Mouse (Mus musculus) hindbrain, embryonic 10.5 days (tissue): ENCODE measurements around the gene Gm20390. TPM values are rescaled to one million over a fixed set of nuclear protein-coding genes. Genes with fewer than 3 reads are reported as not detected.
A peak's percentile ranks its signal among the peaks of the same experiment; 100 is the strongest.

Experiments
- DNase-seq: peaks from one replicate; pipeline ENCODE4 v3.0.0-alpha.2; 2017; ENCODE audit warnings: low spot score
- H3K27ac ChIP-seq: fragments of 300-500 bp; sonication (generic); 2 replicates; pipeline ENCODE4 v1.5.1; 2016; ENCODE audit warnings: mild to moderate bottlenecking, moderate library complexity
- H3K27me3 ChIP-seq: fragments of 300-500 bp; sonication (generic); 2 replicates; pipeline ENCODE4 v1.6.1; 2016; ENCODE audit warnings: mild to moderate bottlenecking; ENCODE audit not compliant: poor library complexity, insufficient read depth, severe bottlenecking
- H3K36me3 ChIP-seq: fragments of 300-500 bp; sonication (generic); 2 replicates; pipeline ENCODE4 v1.6.1; 2016; ENCODE audit warnings: mild to moderate bottlenecking, moderate library complexity
- H3K4me1 ChIP-seq: fragments of 300-500 bp; sonication (generic); replicated peaks from 2 replicates; pipeline ENCODE4 v1.6.1; 2016; ENCODE audit warnings: mild to moderate bottlenecking
- H3K4me3 ChIP-seq: fragments of 300-500 bp; sonication (generic); 2 replicates; pipeline ENCODE4 v1.5.1; 2016; ENCODE audit warnings: mild to moderate bottlenecking, moderate library complexity
- H3K9me3 ChIP-seq: fragments of 300-500 bp; sonication (generic); 2 replicates; pipeline ENCODE4 v1.6.1; 2016; ENCODE audit warnings: mild to moderate bottlenecking, moderate library complexity
- WGBS: fragments of 180-500 bp; shearing (Covaris S2); methylation state at CpG from one replicate; pipeline ENCODE4 v1.1.7; 2016; 5-methylcytosine and 5-hydroxymethylcytosine counted together
- polyA plus RNA-seq: library from polyadenylated mRNA; unstranded; fragments of >200 nt; fragmentation: Nextera tagmentation; extraction: Ambion mirVana; gene quantifications from 2 replicates; pipeline ENCODE4 v1.2.1, GENCODE M21; 2016

The Gm20390 gene
- 482 and 501 TPM in 2 replicates for polyA plus RNA-seq

DNA sequence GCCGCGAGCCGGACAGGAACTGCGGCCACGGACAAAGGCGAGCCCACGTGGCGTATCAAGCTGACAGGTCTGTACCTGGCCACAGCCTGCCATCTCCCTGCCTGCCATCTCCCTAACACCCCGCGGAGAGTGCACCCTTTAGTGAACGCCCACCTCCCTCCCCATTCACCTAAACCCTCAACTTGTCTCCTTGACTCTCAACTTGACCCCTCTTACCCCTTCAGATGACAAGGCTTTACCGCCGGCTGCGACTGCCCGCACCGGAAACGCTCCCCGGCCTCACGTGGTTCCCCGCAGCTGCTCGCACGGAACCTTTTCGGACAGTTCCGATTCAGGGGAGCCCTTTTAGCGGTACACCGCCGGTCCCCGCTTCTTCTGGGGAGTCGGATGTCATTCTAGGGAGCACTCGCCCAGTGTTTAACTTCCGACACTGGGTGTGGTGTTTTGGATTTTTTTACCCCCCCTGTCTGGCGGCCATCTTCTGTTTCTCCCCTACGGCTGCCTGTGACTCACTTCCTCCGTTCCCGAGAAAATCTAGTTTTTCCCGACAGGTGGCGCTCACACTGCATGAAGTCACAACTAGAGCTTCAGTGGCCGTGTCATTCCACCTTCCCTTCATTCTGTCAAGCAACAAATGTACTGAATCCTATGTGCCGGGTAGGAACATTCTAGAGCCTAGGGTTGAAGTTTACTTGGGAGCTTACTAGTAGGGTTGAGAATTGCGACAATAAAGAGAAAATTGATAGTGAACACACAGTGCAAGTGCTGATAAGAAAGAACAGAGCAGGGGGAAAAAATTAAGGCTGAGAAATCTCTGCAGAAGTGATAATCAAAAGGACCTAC, at the start of gene Gm20390, which contains the start of gene Nme1:
Gene Gm20390, minus strand, starts transcription at position 289 of the 843 bp plus-strand sequence.
Gene Nme1, minus strand, starts transcription at position 517 of the 843 bp plus-strand sequence.
- peaks cover 19% of the 10 kb centered on the region for H3K4me1 ChIP-seq
- H3K27me3 ChIP-seq = no peaks in the 10 kb centered on the region
- H3K4me3 ChIP-seq = peak within 1 kb of the TSS; percentile 77
- peak; percentile 98 for DNase-seq
- peak within 1 kb of the TSS; percentile 92 for H3K27ac ChIP-seq
- H3K9me3 ChIP-seq = no peaks in the 10 kb centered on the region
- WGBS = under 1% methylated on average over 40 of the region's 40 CpGs
- peaks cover 30% of the 10 kb centered on the region for H3K36me3 ChIP-seq

DNA sequence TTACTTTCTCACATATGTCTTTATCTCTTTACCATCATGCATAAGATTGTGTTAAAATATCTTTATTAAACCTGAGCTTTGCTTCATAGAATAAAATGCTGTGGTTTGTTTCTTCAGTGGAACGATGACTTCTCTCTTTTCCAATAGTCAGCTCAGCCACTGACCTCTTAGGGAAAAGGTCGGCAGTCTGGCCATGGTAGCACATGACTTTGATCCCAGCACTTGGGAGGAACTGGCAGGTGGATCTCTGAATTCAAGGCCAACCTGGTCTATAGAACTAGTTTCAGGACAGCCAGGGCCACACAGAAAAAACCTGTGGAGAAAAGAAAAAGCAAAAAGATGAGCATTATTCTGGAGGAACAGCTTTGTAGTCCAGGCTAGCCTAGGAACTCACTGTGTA, 35.3 kb upstream of the Gm20390 start:
- Histone ChIP-seq H3K4me3 (no peak overlapping the region), H3K36me3 (peaks cover 13% of the 10 kb centered on the region; the same call in 1 of the 2 replicates), H3K4me1 (peaks cover 8% of the 10 kb centered on the region), H3K27ac (no peak overlapping the region), H3K9me3 (0 out of 2 replicates have a peak, but pooled peaks cover 3% of the 10 kb centered on the region), H3K27me3 (no peaks in the 10 kb centered on the region)
- 91% methylated on average over 2 of the region's 2 CpGs for WGBS
- no peak for DNase-seq

GRCm38 (mm10) chr11:93999276-93999675, 31.2 kb upstream of the Gm20390 start:
- Histone ChIP-seq H3K27ac (no peak overlapping the region), H3K27me3 (no peaks in the 10 kb centered on the region), H3K36me3 (peaks cover 9% of the 10 kb centered on the region; the same call in 1 of the 2 replicates), H3K9me3 (0 out of 2 replicates have a peak, but pooled peaks cover 3% of the 10 kb centered on the region), H3K4me1 (peaks cover 40% of the 10 kb centered on the region), H3K4me3 (no peak overlapping the region)
- DNase-seq = no peak

DNA sequence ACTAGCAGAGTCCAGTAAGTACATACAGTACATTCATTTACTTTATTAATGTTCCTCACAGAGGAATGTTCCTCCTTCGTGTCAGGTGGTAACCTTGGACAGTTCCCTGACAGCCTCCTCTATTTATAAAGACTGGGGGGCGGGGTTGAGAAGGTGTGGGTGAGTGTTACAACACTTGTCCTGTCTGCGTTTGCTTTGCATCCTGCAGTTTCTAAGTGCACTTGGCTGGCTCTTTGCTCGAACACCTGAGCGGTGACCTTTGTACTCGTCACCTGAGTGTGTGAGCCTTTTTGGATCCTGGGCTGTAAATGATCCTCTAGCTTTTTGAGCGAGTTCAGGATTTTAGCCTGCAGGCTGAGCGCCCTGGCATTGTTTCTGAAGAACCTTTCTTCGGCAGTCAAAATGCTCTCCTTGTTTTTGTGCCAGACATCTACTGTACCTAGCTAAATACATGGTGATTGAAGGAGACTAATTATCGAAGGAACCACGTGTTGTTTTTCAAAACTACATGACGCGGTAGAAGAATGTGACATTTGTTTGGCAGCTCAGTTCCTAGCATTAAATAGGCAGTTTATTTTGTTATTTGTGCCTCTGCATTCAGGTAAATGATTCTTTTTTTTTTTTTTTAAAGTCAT, 29.2 kb upstream of the Gm20390 start:
- Histone ChIP-seq H3K9me3 (no peaks in the 10 kb centered on the region), H3K36me3 (peaks cover under 1% of the 10 kb centered on the region; the same call in 1 of the 2 replicates), H3K27ac (no peak overlapping the region; the same call in 1 of the 2 replicates), H3K4me1 (peaks cover 40% of the 10 kb centered on the region), H3K27me3 (no peaks in the 10 kb centered on the region), H3K4me3 (peak overlapping the region; percentile 87)
- 43% methylated on average over 13 of the region's 13 CpGs for WGBS
- no peak for DNase-seq

DNA sequence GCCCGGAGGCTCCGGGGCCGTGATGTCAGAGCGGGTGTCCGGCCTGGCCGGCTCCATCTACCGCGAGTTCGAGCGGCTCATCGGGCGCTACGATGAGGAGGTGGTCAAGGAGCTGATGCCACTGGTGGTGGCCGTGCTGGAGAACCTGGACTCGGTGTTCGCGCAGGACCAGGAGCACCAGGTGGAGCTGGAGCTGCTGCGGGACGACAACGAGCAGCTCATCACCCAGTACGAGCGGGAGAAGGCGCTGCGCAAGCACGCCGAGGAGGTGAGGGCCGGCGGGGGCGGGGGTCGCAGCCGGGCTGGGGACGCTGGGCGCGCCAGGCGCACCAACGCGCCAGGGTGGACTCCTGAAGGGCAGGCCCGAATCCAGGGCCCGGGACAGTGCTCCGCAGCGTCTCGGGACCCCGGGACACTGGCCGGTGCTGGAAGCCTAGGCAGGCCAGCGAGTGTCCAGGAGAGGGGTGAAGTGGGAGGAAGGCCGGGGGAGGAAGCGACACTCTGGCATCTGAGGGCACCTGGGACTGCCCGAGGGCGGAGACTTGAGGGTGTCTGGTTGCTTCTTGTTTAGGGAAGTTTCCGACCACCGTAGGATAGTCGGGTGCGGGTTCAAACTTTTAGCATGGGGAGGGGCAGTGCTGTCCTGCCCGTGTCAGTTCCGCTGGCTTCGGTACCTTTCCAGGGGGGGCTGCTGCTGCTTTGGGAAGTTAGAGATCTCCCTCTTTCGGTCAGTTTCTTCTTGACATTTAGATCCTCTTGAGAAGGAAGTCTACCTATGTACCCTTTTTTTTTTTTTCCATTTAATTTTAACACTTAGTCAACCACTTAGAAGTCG, 28.4 kb upstream of the Gm20390 start:
- Histone ChIP-seq H3K36me3 (no peaks in the 10 kb centered on the region), H3K4me3 (peak overlapping the region; percentile 87), H3K4me1 (peaks cover 40% of the 10 kb centered on the region), H3K9me3 (no peaks in the 10 kb centered on the region), H3K27me3 (no peaks in the 10 kb centered on the region), H3K27ac (peak overlapping the region; percentile 93)
- DNase-seq = peak; percentile 82
- WGBS = under 1% methylated on average over 58 of the region's 58 CpGs

DNA sequence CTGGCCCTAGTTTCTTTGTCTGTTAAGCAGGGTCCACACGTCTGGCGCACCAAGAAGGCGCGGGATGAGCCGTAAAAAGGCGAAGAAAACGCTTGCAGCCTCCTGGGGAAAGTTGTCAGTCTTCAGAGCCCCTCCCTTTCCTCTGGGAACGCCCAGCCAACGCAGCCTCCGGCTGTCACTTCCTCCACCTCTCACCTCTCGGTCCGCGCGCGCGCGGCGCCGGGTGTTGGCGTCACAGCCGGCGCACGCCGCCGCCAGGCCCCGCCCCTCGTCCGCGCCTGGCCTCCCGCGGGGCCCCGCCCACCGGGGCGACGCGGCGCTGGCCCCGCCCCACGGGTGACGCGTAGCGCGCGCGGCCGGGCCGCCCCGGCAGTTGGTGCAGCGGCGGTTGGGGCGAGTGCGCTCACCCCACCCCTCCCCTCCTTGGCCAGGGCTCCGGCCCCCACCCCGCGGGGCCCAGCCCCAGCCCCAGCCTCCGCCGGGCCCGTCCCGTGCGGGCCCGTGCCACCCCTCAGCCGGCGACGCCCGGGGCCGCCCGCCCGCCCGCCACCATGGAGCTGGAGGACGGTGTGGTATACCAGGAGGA, 27.7 kb upstream of the Gm20390 start, which contains the start of gene Spag9:
Gene Spag9, plus strand, starts transcription at position 372 of the 586 bp plus-strand sequence.
- H3K36me3 ChIP-seq = no peaks in the 10 kb centered on the region
- WGBS = under 1% methylated on average over 70 of the region's 70 CpGs
- DNase-seq = peak; percentile 95
- H3K4me1 ChIP-seq = peaks cover 40% of the 10 kb centered on the region
- peak within 1 kb of the TSS; percentile 93 for H3K27ac ChIP-seq
- no peaks in the 10 kb centered on the region for H3K27me3 ChIP-seq
- H3K9me3 ChIP-seq = no peaks in the 10 kb centered on the region
- H3K4me3 ChIP-seq = peak within 1 kb of the TSS; percentile 87

- Histone ChIP-seq H3K27me3 (no peaks in the 10 kb centered on the region), H3K36me3 (no peaks in the 10 kb centered on the region), H3K9me3 (no peaks in the 10 kb centered on the region), H3K4me3 (peak overlapping the region; percentile 87), H3K4me1 (peaks cover 40% of the 10 kb centered on the region), H3K27ac (peak overlapping the region; percentile 93)
- 11% methylated on average over 15 of the region's 15 CpGs for WGBS
- peak; percentile 41 for DNase-seq
Measured at GRCm38 (mm10) chr11:93995111-93995719, 27.1 kb upstream of the Gm20390 start.

DNA sequence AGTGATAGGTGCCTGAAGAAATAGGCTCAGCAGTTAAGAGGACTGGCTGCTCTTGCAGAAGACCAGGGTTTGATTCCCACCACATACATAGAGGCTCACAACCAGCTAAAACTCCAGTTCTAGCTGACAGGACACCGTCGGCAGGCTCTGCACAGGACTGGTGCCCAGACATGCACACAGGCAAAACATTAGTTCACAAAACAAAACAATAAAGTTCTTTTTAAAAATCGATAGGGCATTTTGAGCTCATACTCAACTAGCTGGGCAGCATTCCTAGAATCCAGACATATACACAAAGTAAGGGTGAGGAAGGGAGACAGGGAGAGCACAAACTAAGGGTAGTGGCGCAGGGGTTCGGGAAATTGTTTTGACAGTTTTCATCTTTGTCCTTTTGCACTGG, 26.4 kb upstream of the Gm20390 start:
- no peak for DNase-seq
- Histone ChIP-seq H3K27ac (peak overlapping the region; percentile 93), H3K27me3 (no peaks in the 10 kb centered on the region), H3K4me1 (peaks cover 40% of the 10 kb centered on the region), H3K9me3 (no peaks in the 10 kb centered on the region), H3K36me3 (no peaks in the 10 kb centered on the region), H3K4me3 (peak overlapping the region; percentile 87)
- 62% methylated on average over 5 of the region's 5 CpGs for WGBS

GRCm38 (mm10) chr11:93988328-93989062, 20.4 kb upstream of the Gm20390 start:
- no peak for DNase-seq
- Histone ChIP-seq H3K27ac (no peak overlapping the region), H3K9me3 (no peaks in the 10 kb centered on the region), H3K4me1 (no peaks in the 10 kb centered on the region), H3K36me3 (no peaks in the 10 kb centered on the region), H3K4me3 (no peak overlapping the region), H3K27me3 (no peaks in the 10 kb centered on the region)
- 70% methylated on average over 12 of the region's 12 CpGs for WGBS

DNA sequence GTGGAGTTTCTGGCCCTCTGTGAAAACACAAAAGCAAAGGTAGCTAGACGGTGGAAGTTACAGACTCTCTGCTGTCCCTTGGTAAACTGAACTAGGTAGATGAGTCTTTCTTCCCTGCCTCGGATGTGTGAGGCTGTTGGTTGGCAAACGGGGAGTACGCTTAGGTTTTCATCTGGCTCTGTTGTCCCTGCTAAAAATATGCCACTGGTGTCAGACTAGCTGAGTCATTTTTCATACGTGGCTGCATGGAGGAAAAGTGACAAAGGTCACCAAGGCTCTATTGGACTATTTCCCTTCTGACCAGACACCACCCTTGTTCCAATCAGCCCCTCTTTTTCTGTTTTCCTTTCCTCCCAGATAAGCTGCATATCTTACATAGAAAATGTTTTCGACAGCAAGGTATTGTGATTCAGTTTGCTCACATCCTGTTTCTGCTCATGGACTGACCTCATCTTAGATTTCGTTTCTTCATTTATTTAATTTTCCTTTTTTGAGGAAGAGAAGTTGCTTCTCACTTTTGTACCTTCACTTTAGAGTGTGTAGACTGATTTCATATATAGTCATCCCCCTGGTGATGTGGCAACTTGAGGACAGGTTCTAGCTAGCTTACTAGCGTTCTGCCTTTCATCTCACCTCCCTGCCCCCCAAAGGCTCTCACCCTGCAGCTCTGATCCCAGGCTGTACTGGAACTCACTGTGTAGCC, 19.7 kb upstream of the Gm20390 start:
- Histone ChIP-seq H3K27ac (no peak overlapping the region), H3K4me3 (no peak overlapping the region)
- WGBS = 80% methylated on average over 8 of the region's 8 CpGs

GRCm38 (mm10) chr11:93987026-93987425, 18.9 kb upstream of the Gm20390 start:
- no peaks in the 10 kb centered on the region for H3K36me3 ChIP-seq
- no peaks in the 10 kb centered on the region for H3K4me1 ChIP-seq
- H3K27ac ChIP-seq = no peak overlapping the region
- no peak overlapping the region for H3K4me3 ChIP-seq
- H3K9me3 ChIP-seq = no peaks in the 10 kb centered on the region
- H3K27me3 ChIP-seq = no peaks in the 10 kb centered on the region
- 85% methylated on average over 4 of the region's 4 CpGs for WGBS
- no peak for DNase-seq

More for the DNA sequence above, 19.7 kb upstream of the Gm20390 start:
- no peaks in the 10 kb centered on the region for H3K27me3 ChIP-seq
- no peaks in the 10 kb centered on the region for H3K4me1 ChIP-seq
- DNase-seq = no peak
- H3K9me3 ChIP-seq = no peaks in the 10 kb centered on the region
- H3K36me3 ChIP-seq = no peaks in the 10 kb centered on the region
